Mouse (Mus musculus) C2C12 (cell line): ENCODE results near the gene Syn3.

Experiments
- CTCF ChIP-seq: IDR thresholded peaks from one replicate; pipeline ENCODE4 v1.5.1; 2011; ENCODE audit not compliant: control insufficient read depth, insufficient read depth, insufficient read length
- FOSL1 ChIP-seq: IDR thresholded peaks from one replicate; pipeline ENCODE4 v1.8.0; 2011; ENCODE audit warnings: mild to moderate bottlenecking, low read length; ENCODE audit not compliant: poor library complexity, insufficient read depth, severe bottlenecking
- MAX ChIP-seq: IDR thresholded peaks from one replicate; pipeline ENCODE4 v1.6.1; 2011; ENCODE audit warnings: mild to moderate bottlenecking, control low read depth
- MYOD1 ChIP-seq: IDR thresholded peaks from one replicate; pipeline ENCODE4 v1.6.1; 2011; ENCODE audit warnings: low read depth; ENCODE audit not compliant: control insufficient read depth, insufficient read length
- USF1 ChIP-seq: IDR thresholded peaks from one replicate; pipeline ENCODE4 v1.6.1; 2011; ENCODE audit warnings: low read depth, mild to moderate bottlenecking, control low read depth, moderate library complexity

DNA sequence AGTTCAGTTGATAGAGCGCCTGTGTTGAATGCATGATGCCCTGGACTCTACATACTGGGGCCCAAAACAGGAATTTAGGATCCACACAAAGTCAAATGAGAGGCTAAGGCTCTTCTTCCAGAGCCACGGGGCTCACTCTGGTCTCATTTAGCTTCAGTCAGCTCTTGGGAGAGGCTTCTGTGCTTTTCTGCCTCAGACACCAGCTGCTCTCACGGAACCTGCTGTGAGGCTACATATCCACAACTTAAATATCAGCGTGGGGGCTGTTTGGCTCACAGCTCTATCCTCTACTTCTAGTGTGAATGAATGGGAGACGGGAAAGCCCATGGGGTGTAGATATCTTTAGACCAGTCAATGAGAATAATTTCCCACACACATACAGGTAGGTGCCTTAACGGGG is 109.9 kb downstream of the Syn3 start:
- TF ChIP-seq CTCF: no peak
- TF ChIP-seq MAX: no peak
- no peak for TF ChIP-seq USF1
- TF ChIP-seq MYOD1: no peak
- no peak for TF ChIP-seq FOSL1
